Mouse (Mus musculus): Measurements from ENCODE around the gene Myo5c.

The Myo5c gene

DNA sequence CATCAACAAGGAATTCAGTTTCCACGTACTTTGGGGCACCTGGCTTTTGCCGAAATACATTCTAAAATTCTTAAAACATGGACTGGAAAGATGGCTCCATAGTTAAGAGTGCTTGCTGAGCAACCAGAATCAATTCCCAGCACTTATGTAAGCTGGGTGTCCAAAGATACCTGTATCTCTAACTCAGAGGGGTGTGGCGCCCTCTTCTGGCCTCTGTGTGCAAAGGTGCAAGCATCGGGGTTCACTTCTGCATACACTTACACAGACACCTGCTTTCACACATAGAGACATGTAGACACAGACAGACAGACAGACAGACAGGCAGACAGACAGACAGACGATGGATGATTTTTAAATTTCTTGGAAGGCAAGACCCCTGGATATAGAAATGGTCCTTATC is 49.0 kb downstream of the Myo5c start:
- DNase-seq (ENCODE audit: low spot score in 2 of 2), result no peak

DNA sequence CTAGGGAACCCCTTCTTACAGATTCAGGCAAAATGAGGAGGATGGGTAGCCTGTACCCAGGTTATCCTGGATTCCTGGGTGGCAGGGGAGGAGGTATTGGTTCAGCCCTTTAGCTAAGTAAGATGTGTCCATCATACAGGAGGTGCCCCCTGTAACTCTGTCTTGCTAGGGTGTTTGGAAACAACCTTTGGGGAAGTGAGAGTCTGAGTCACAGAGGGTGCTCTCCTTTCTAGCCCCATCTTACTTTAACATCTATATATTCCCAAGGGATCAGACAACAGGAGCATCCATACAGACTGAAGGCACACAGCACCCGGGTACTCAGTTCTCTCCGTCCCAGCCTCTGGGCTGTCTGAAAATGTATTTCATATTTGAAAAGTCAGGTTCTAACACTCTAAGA is 50.4 kb downstream of the Myo5c start:
- no peak for DNase-seq (ENCODE audit: low spot score in 2 of 2)

DNA sequence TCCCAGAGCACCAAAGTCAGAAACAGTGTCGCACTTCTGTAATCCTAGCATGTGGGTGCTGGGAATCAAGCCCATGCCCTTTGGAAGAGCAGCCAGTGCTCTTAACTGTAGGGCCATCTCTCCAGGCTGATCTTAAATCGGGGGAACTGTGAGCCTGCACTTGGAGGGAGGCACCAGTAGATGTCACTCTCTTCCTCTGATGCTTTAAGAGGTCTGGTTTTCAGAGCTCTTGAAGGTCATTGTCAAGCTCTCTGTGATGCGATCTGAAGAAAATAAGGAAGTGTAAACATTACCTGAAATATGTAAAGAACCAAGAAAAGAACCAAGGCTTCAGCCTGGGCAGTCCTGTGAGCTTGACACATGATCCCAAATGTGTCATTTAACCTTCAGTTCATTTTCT is 51.0 kb downstream of the Myo5c start:
- DNase-seq (ENCODE audit: low spot score in 2 of 2), result no peak

DNA sequence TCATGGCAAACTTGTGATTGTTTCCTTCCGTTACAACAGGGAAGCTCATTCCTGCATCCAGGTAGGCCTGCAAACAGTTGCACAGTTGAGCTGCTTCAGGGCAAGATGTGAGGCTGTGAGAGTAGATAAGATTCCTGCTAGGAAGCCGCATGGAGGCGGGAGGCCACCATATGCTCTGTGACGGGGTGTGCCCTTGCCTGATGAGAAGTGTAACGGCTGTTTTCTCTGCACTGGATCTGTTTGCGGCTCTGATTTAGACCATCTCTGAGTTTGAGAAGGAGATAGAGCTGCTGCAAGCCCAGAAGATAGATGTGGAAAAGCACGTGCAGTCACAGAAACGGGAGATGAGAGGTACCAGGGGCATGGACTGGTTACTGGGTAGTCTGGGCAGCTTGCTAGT is 51.8 kb downstream of the Myo5c start:
- DNase-seq (ENCODE audit: low spot score in 2 of 2), result no peak

DNA sequence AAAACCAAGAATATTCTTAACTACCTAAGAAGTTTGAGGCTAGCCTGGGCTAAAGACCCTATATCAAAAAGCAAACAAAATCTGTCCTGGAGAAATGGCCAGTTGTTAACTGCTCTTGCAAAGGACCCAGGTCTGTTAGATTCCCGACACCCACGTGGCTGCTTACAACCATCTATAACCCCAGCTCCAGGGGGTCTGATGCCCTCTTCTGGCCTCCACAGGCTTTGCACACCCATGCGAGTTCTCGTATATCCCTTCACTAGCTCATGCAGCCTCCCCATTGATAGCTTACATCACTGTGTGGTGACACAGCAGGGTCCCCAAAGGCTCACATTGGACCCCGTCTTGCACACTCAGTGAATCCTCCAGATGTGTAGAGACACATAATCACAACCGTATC is 53.5 kb downstream of the Myo5c start:
- no peak for DNase-seq (ENCODE audit: low spot score in 2 of 2)

DNA sequence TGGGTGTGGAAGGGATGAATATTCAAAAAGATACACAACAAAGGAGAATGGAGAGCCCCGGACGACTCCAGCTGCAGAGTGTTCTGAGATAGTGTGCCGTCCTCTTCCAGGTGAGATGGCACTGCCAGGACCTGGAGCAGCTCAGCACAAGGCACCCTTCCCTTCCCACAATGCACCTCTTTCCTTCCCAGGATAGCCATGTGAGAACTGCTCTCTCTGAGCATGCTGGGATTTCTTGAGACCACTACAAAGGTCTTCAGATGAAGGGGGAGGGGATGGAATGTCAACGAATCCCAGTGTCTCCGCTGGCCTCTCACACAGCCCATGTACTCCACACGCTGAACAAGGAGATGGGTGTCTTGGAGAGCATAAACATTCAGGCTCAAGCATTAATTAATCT is 55.8 kb downstream of the Myo5c start:
- no peak for DNase-seq (ENCODE audit: low spot score in 2 of 2)

DNA sequence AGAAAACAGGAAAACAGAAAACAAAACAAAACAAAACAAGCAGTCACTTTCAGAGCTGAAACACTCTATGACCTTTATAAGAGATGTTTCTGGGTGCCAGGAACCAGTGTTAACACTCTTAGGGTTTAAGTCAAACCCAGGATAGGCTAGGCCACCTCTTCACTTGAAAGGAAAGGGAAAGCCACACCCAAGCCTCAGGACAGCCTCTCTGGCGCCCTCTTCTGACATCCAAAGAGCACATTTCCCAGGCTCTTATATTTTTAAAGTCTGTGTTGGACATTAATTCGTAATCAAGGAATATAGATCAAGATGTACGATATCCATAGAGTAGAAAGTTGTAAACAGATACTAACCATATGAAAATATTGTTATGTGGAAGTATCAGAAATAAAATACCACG is 57.7 kb downstream of the Myo5c start:
- DNase-seq (ENCODE audit: low spot score in 2 of 2), result no peak

DNA sequence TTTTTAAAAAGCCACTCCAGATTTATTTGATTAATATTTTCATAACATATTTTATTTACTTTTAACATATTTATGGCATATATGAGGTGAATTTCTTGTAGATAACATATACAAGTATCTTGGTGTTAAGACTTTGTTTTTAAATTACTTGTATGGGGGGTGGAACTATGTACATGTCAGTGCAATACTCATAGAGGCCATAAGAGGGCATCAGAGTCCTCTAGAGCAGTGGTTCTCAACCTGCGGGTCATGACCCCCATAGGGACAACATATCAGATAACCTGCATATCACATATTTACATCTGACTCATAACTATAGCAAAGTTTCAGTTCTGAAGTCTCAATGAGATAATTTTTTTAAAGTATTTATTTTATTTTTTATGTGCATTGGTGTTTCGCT is 67.5 kb downstream of the Myo5c start:
- DNase-seq (ENCODE audit: low spot score in 2 of 2), result no peak

DNA sequence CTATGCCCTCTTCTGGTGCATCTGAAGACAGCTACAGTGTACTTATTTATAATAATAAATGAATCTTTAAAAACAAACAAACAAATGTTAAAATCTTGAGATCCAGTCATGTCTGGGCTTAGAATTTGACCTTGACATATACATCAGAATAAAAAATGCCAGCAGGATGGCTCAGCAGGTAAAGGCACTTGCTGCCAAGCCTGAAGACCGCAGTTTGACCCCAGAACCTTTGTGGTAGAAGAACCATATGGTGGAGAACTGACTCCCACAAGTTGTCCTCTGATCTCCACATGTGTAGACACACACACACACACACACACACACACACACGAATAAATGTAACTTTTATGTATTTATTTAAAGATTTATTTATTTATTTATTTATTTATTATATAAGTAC is 71.2 kb downstream of the Myo5c start:
- no peak for DNase-seq (ENCODE audit: low spot score in 2 of 2)

DNA sequence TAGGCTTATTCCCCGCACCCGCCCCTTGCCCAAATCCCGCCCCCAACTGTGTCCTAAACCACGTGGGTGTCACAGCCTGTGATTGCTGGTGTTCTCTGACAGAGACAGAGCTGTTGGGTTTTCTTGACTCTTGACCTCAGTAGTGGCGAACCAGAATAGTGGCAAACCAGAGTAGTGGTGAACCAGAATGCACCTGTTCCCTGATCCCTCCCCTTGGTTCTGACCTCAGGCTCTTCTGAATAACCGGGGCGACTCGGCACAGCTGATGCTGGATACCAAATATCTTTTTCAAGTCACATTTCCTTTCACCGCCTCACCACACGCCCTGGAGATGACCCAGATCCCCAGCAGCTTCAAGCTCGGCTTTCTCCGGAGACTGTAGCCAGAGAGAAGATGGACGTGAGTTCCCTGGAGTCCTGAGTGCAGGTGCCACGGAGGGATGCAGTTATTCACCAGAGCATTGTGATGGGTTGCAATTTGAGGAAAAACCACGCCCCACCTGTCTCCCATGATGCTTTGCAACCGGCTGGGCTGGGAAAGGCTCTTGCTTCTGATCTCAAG is 72.0 kb downstream of the Myo5c start:
- DNase-seq (ENCODE audit: low spot score in 2 of 2), result no peak

DNA sequence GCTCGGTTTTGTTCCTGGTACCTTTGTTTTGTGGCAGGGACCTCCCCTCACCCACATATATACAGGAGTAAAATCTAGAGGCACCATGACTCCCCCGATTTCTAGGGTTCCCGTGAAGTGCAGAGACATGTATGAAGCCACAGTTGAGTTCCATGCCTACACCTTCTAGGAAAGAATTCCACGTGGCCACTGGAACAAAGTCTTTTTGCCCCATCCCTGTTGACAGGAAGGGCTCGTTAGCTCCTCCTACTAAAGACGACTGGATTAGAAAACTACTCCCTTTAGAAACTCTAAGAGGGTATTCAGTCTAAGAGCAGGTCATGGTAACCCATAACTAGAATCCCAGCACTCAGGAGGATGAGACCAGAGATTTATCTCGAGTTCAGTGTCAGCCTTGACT is 72.5 kb downstream of the Myo5c start:
- no peak for DNase-seq (ENCODE audit: low spot score in 2 of 2)

DNA sequence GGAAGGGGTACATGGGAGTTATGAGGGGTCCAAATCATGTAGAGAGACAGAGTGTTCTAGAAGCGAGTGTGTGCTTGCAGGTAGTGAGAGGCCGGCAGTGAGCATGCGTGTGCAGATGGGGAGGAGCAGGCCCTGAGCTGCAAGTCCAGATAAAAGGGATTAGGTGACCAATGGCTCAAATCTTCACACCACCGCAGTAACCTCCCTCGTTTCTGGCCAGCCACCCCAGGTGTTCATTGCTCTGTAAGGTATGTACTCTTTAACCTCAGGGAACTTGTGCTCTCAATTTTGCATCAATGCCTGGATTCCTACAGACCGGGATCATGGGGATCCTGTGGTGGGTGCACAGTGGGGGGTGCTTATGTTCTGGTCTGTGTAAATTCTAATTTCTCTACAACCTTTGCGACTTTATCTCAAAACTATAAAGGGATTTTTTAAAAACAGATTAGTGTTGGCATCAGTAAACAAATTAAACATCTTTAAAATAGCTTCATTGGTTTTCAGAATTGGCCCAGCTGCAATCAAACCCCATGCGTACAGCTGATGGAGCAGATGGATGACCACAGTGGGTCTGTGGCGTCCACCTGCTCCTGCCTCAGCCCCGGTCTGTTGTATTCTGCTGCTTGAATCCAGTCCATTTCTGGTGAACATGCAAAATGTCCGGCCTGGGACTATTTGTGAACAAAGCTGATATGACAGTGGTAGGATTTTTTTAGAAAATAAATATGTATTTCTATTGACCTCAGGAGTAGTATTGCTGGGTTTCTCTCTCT is 74.5 kb downstream of the Myo5c start, which contains the start of gene Gnb5:
Gnb5 (plus strand) TSS at position 163 of the 773 bp plus-strand sequence.
- no peak for DNase-seq (ENCODE audit: low spot score in 2 of 2)

DNA sequence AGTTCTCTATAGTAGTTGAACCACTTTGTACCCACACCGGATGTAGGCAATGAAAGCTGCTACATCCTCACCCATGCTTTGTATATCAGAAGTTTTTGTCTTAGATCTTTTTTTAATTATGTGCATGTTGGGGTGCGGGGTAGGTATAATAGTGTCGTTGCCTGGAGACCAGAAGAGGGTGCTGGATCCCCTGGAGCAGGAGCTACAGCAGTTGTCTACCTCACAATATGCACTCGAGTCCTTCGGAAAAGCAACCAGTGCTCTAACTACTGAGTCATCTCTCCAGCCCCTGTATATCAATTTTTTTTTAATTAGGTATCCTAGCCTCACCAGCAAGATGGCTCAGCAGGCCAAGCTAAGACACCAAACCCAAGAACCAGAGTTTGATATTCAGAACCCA is 75.2 kb downstream of the Myo5c start:
- no peak for DNase-seq (ENCODE audit: low spot score in 2 of 2)

DNA sequence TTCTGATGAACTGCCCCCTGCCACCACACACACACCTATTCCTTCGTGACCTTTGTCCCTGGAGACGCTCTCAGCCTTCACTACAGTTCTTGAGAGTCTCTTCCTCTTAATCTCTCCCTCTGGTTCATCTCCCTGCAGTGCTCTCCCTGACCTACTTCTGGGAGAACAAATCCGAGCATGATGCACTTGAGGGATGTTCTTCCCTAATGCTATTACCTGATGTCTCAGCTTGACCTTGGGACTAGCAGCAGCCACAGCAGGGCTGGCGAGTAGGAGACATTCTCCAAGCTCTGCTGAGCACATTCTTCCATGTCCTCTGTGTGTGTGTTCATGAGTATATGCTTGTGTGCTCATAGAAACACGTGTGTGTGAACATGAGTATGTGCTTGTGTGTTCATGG is 76.8 kb downstream of the Myo5c start:
- no peak for DNase-seq (ENCODE audit: low spot score in 2 of 2)

DNA sequence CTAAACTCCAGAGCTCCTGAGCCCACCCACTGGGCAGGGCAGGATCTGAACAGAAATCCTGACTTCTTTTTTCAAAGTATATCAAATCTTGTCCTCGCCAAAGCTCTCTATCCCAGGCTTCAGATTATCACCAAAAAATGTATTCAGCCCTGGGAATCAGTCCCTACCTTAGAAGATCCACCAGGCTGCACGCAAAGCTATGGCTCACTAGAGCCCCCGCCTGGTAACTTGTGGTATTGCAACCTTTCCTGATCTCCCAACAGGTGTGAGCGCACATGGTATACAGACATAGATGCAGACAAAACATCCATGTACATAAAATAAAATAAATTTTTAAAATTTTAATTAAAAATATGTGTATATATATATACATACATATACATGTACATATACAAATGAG is 80.2 kb downstream of the Myo5c start:
- DNase-seq (ENCODE audit: low spot score in 2 of 2), result peak; percentile 49 to 84

DNA sequence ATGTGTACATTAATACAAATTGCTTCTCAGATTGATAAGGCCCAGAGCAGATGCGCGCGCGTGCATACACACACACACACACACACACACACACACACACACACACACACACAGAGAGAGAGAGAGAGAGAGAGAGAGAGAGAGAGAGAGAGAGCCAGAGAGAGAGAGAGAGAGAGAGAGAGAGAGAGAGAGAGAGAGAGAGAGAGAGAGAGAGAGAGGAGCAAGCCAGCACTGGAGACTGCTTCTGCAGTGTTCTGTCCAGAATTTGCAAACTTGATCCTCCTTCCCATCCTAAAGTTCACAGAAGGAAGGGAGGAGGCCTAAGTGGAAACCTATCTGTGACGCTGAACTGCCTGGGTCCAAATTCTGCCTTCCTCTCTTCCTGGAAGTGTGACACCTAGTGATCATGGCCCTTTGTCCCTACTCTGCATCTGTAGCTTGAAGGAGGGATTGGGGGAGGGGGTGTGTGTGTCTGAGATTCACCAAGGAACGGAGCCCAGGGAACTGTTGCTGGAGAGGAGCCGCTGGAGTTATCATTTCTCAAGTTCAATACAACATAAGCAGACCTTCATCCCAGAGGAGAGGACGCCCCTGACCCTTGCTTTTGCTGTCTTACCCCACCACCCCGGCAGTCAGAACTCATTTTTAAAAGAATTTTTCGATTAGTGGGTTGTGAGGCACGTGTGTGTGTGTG is 81.5 kb downstream of the Myo5c start:
- no peak for DNase-seq (ENCODE audit: low spot score in 2 of 2)

DNA sequence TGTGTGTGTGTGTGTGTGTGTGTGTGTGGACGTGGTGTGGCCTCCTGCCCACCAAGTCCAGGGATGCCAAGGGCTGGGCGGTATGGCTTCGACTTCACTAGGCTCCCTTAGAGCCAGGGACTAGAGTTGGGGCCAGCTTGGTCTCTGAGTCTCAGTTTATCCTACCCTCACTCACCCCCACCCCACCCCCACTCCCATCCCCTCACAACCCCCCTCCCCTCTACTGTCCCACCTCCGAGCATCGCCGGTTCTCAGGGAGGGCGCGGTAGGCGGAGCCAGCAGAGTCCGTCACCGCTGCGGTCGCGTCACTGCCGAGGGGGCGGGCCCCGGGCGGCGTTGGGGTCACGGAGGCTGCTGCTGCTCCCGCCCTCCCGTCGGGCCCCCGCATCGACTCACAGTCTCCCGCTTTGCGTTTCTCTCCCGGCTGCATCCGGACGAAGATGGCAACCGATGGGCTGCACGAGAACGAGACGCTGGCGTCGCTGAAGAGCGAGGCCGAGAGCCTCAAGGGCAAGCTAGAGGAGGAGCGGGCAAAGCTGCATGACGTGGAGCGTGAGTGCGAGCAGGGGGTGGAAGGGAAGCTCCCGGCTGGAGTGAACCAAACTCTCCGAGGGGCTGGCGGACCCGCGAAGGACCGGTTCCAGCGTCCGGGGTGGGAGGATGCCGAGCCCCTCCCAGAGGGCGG is 82.2 kb downstream of the Myo5c start:
- DNase-seq (ENCODE audit: low spot score in 2 of 2), result peak; percentile 73 to 85

DNA sequence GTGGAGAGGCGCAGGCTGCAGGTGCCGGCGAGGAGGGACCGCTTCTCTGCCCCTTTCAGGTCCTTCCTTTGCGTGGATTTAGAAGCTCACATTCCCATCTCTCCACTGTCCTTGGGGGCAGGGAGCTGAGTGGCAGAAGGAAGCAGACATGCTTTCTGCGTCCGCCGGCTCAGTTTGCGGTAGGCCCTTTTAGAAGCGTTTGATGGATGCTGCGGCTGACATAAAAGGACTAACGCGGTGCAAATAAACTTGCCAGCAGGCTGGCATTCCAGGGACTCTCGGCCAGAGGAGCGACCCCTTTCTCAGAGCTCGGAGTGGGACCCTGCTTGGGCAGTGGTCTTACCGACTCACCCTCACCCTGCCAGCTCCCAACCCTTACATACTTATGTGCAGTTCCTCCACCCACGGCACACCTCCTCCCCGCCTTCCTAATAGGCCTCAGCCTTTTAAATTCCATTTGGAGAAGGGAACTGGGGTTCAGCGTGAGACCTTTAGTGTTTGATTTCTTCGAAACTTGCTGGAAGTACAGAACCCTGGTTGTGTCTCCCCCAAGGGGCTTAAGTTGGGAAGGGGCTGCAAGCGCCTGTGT is 82.8 kb downstream of the Myo5c start:
- no peak for DNase-seq (ENCODE audit: low spot score in 2 of 2)

DNA sequence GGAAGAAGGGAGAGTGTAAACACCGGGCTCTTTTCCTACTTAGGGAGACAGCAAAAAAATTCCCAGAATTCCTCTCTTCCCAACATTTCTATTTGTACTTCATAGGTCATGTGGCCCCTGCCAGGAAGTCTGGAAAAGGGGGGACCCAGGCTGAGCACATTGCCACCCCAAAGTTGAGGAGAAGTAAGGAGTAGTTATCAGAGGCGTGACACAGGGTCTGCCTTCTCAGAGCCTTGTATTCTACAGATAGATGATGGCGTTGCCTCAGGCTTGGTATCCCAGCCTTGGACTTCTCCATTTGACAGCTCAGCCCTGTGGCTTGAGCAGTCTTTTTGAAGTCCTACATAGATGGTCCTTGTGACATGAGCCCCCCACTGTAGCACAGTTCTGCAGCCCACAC is 83.4 kb downstream of the Myo5c start:
- DNase-seq (ENCODE audit: low spot score in 2 of 2), result no peak

DNA sequence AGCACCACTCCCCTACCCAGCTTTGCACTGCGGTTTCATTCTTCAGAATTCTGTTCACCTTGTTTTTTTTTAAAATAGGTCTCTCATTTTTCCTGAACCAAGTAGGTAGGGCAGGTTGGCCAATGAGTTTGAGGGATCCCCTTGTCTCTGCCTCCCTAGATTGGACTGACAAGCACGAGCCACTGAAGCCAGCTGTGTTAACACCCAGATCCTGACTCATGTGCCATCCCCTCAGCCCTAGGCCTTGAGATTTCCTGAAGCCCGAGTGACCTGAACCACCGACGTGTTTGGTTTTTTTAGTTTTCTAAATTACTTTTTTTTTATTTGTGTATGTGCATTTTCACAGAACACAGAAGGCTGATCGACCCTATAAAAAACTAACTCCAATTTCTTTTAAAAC is 85.0 kb downstream of the Myo5c start:
- DNase-seq (ENCODE audit: low spot score in 2 of 2), result no peak

DNA sequence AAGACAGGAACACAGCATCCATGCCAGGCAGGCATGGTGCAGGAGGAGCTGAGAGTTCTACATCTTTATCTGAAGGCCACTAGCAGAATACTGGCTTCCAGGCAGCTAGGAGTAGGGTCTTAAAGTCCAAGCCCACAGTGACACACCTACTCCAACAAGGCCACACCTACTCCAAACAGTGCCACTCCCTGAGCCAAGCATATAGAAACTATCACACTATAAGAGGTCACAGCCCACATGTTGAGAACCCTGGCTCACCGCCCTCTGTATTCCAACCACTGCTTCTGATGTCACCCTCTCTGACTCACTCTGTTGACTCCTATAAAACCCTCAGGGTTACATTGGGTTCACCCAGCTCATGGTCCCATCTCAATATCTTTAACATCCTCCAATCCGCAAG is 86.4 kb downstream of the Myo5c start:
- DNase-seq (ENCODE audit: low spot score in 2 of 2), result no peak

DNA sequence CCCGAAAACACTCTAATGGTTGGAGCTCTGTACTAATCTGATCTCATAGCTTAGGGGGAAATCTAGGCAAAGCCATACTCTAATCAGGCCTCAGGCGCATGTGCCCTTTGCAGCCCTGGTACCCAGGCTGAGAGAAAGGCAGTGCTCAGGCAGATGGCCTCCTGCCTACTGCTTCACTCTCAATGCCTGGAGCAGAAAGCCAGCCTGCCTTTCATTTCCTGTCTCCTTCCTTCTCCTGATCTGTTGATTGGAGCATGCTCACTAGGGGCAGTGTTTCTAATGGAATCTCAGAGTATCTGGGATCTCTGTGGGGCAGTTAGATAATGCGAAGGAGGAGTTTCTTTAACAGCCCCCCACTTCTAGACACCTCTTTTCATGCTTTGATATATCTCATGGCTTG is 87.5 kb downstream of the Myo5c start:
- DNase-seq (ENCODE audit: low spot score in 2 of 2), result no peak
